Mouse (Mus musculus): Measurements from ENCODE around the gene Cysrt1.

Gene Cysrt1

DNA sequence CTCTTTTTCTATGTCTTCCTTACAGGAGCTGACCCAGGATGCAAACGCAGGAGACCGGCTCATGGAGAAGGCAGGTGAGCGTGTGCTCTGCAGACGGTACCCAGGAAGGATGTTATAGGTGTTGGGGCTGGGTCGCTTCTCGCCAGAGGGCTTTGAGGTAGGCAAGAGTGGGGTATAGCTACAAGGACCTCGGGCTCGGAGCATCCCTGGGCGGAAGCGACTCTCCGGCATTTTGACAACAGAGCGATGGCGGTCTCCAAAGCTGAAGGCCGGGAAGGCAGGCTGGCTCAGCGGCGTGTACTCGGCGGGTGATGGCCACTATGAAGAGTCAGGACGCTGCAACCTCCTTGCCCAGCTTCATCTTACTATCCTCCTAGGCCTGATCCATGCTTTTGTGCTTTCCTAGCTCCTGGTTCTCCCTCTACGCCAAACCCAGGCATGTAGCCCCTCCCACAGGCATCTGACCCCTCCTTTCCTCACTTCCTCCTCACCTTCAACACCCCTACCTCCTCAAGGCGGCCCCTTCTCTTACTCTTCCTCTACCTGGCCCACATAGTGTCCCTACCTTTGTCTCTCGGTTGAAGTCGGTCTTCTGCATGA is 28.9 kb downstream of the Cysrt1 start:
- intact Hi-C loops (cut with DNase I), result no loop called here

DNA sequence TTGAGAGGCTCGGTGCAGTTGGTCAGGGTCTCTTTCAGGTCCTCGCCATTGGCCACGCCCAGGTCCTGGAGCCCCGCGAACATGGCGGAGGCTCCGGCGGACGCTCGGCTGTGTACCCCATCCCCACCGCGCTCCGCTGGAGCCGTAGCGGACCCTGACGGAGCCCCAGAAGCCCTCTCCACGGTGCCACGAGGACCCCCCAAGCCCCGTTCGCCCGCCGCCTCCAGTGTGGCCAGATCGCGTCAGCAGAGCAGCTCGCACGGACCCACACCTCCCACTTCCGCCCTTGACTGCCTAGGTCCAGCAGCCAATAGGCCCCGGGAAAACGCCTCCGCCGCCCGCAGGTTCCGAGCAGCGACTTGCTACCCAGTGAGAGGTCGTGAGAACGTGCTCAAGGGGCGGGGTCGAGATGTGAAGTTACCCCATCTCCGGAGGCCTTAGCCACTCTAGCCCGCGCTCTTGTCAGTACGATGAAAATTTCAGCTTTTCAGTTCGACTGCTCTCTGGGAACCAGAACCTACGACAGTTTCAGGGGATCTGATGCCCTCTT is 31.1 kb downstream of the Cysrt1 start, which contains the start of gene Nelfb:
Gene Nelfb (minus strand): TSS at position 369 of the 550 bp plus-strand sequence.
- intact Hi-C loops (cut with DNase I), result no loop called here

DNA sequence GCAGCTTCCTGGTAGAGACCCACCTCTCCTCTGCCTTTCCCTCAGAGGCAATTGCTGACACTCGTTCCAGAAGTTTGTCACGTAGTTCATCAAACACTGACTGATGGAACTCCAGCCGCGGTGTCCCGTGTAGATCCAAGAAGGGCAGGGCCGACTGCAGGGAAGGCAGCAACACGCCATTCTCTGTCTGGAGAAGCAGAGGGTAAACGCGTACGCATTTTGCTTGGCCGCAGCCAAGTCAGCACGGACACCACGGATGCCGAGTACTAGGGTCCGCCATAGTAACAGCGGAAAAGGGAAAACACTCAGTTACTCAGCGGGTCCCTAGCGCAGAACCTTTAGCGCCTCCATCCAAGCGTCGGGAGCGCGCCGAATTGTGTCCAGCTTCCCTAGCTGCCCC is 31.6 kb downstream of the Cysrt1 start:
- intact Hi-C loops (cut with DNase I), result no loop called here

DNA sequence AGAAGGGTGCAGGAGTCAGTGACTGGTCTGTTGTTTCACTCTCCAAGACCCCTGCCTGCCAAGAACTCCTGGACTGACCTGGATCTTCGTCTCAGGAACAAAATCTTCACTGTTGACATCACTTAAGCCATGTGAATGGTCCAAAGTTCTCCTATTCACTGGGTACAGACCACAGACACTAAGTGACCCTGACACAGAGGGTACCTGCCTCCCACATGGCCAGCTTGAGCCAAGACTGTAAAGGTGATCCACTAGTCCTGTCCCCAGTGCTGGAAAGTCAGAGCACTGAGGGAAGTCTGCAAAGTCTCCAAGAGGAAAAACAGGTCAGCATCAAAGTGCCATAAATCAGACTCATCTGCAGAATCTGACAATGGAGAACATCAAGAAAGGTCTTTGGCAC is 34.7 kb downstream of the Cysrt1 start:
- intact Hi-C loops (cut with DNase I), result no loop called here

DNA sequence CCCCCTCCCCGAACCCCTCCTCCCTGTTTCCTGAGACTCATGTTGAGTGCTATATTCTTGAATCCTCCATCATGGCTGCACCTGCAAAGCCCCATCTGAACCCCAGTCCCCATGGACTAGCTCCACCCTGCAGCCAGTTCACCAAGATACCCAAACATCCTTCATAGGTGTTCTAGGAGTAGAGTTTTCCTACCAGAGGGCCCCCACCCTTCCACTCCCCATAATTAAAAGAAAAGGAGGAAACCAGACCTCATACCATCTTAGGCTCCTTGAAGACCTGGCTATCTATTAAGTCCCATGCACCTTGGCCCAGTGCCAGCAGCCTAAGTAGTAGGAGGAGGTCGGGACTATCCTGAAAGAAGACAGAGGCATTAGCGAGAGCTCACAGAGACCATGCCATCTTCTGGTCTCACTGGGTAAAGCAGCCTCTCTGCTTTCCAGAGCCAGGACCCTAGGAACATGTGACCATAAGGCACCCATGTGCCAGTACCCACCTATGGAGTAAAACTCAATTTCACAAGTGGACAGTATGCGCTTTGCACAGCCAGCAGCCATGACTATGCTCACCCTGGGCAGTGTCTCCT is 38.5 kb downstream of the Cysrt1 start:
- intact Hi-C loops (cut with DNase I), result no loop called here

DNA sequence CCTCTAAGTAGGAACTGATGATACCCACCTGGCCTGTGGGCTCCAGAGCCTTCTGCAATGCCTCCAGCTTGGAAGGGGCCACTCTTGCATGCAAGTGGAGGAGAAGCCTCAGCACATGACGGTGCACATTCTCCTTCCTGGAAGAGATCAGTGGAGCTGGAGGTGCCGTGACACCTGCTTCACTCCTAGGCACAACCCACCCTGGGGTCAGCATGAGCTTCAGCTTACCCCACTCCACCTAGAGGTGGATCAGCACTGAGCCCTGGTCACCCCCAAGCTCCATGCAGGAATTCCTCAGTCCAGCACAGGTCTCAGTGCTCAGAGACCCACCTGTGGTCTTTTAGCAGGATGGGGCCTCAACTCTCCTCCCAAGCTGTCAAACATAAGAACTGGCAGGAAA is 41.6 kb downstream of the Cysrt1 start:
- intact Hi-C loops (cut with DNase I), result no loop called here

DNA sequence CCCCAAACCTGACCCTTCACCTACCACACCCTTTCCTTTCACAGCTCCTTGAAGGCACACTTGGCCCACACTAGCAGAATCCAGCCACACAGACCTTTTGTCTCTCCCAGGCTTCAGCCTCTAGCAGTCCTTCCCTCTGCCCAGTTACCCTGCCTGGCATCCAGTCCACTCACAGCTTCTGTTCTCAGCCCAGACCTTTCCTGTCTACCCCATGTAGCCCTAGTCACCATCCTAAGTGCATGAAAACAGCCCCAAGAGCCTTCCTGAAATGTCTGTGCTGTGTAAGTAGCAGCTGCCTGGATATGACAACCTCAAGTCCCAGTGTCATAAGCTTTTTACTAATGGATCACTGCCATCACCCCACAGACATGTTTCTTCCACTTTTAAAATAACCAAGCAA is 44.3 kb downstream of the Cysrt1 start:
- intact Hi-C loops (cut with DNase I), result loop anchor here (10.0 kb wide), 1 partner anchor 137 kb away; the partner anchor contains the start of gene Man1b1

GRCm38 (mm10) chr2:25197191-25197590 is 45.1 kb downstream of the Cysrt1 start:
- intact Hi-C loops (cut with DNase I), result loop anchor here (10.0 kb wide), 1 partner anchor 138 kb away; the partner anchor contains the start of gene Man1b1

DNA sequence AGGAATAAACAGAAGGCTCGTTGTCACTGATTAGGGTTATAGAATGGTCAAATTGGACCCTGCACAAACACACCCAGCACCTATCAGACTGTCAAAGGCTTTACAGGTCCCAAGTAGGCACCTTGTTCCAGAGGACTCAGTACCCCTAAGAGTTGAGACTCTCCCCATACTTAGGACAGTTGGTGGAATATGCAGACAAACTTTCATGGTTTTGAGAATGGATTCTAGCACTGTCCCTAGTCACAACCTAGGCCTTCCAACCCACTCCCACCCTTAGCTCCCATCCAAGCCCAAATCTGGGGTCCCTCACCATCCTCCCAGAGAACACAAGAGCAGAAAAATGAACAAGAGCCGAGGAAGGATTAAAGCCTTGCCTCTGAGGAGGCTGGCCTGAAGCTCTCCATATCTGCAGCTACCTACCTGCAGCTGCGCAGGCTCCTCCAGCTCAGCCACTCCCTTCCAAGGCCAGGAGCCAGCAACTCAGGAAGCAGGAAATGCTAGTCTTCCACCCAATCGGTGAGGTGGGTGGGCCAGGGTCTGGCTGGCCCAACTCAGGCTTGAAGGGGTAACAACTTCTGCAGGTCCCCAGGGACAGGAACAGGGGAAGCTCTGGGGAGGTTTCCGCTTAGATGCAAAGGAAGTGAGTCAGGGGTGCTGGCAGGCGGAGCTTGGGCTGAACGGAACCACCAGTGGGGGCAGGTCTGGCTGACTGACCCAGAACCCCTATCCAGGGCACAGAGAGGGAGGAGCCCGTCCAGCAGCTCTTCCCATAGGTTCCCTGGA is 45.9 kb downstream of the Cysrt1 start, which contains the start of gene Tor4a:
Gene Tor4a (minus strand): TSS at position 715 of the 783 bp plus-strand sequence.
- intact Hi-C loops (cut with DNase I), result loop anchor here (10.0 kb wide), 1 partner anchor 138 kb away; the partner anchor contains the start of gene Man1b1

DNA sequence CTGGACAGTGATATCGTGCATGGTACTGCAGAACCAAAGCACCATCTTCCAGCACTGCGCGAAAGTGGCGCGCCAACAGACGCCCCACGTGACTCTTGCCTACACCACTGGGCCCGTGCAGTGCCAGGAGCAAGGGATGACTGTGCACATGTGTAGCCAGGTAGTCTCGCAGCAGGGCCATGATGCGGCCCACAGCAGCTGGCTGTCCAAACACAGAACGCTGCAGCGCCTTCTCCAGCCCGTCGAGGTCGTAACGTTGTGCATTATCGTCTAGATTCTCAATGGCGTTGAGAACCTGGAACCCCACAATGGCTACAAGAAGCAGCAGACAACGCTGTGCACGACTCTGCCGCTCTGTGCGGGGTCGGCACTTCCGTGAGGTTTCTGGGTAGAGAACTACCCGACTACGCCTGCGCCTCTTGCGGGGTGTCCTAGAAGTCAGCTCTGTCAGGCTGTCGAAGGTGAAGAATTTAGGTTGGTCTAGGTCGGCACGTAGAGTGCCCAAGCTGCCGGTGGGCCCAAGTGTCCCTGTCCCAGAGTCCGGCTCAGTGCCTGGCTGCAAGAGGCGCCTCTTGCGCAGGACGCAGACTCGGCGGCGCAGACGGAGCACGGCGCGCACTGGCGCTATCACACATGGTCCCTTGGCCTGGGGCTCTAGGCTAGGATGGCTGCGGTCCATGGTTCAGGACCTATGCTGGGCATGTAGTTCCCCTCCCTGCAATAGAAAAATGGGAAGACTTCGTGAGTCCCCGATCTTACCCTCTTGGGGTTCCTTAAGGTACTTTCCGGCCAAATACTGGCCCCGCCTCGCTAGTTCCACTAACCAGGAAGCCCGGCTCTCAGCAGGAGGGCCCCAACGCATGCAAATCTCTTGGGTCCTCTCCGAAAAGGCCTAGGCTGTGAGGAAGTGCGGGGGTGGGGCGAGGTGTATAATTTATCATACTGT is 46.8 kb downstream of the Cysrt1 start:
- intact Hi-C loops (cut with DNase I), result loop anchor here (10.0 kb wide), 1 partner anchor 139 kb away; the partner anchor contains the start of gene Man1b1

DNA sequence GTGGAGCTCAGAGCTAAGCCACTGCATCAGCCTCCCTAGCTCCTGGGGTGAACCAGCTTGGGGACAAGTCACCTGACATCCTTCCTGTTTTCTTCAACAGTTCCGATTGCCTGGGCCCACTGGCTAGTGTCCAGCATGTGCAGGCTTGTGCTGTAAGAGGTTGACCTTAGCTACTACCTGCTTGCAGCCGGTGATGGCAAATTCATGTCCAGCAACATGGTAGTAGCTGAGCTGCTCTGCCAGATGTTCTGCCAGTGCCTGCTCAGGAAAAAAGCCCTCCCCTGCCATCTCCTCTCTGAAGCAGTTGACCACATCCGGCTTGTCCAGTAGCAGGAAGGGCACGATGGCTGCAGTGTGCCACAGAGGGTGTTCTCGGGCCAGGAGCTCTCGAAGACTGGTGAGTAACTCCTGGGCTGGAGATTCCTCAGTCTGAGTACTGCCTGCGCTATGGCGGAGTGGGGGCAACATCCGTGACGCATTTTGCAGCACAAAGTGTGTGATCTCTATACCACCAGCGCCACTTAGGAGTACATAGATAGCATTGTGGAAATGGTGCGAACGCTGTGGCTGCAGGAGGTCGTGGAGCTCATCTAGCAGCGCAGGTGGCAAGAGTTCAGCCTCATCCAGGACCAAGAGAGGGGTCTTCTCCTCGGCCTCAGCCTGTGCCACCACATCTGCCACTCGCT is 47.6 kb downstream of the Cysrt1 start:
- intact Hi-C loops (cut with DNase I), result loop anchor here (10.0 kb wide), 1 partner anchor 140 kb away; the partner anchor contains the start of gene Man1b1

DNA sequence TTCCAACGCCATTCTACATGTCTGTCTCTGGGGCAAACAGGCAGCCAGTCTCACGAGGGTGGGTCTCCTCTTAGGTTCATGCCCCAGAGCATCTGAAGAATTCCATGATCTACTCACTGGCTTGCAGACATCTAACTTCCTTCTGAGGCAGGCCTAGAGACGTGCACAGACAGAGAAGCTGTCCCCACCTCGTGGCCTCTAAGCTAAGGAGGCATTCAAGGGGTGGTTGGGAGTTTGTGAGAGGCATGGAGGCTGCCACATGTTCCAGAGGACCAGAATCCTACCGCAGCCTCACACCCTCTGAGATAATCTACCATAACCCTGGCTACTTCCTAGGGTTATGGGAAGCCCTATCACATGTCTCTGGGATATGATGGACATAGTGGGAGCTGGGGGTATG is 48.2 kb downstream of the Cysrt1 start:
- intact Hi-C loops (cut with DNase I), result loop anchor here (10.0 kb wide), 1 partner anchor 141 kb away; the partner anchor contains the start of gene Man1b1

DNA sequence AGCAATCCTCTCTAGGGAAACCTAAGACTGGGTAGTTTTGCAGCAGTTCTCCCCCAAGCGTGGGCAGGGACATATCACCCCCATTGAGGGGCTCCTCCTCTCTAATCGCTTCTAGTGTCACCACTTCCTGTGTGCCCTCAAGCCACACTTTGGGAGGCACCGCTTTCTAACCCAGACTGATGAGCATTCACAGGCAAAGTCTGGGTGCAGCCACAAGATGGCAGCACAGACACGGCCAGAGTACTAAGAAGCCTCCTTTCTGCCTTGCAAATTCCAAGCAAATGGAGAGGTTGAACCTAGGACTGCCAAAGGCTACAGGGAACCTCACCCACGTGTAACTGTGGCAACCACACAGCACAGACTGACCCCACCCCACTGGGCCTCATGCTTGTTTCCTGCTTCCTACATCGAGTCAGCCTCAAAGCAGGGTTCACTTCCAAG is 48.9 kb downstream of the Cysrt1 start:
- intact Hi-C loops (cut with DNase I), result loop anchor here (1.0 to 10.0 kb wide), 2 partner anchors 35 to 141 kb away; partner anchors contain the start of gene Man1b1

Measured in adrenal gland (tissue).